Mouse (Mus musculus): ENCODE measurements around the gene Btnl10. TPM values are rescaled to one million over a fixed set of nuclear protein-coding genes. Genes with fewer than 3 reads are reported as not detected.

The Btnl10 gene
- polyA plus RNA-seq, 1 experiment from 2014 or later = not detected

DNA sequence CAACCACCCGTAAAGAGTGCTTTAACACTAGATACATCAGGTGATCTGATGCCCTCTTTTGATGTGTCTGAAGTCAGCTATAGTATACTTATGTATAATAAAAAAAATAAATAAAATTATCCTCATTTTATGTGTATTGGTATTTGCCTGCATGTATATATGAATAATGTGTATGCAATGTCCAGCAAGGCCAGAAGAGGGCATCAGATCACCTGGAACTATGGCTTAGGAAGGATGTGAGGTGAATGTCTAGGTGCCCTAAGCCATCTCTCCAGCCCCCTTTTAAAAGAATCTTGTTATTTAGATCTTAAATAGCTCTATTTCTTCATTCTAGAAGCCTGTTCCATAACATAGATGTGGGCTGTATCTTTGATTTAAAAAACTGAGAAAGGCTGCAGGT is 49.6 kb downstream of the Btnl10 start:
- Histone ChIP-seq H3K9ac (replicated peaks; ENCODE audit: low read depth, low read length) (no peak overlapping the region), H3K4me2 (replicated peaks; ENCODE audit: low read depth, low read length) (no peak overlapping the region), H3K36me3 (ENCODE audit: control insufficient read depth, insufficient read depth, low read length) (no peaks in the 10 kb centered on the region; the same call in 1 of the 2 replicates), H3K4me1 (ENCODE audit: control insufficient read depth, insufficient read depth, low read length) (no peaks in the 10 kb centered on the region), H3K4me3 (ENCODE audit: low read depth, low read length) (no peak overlapping the region), H3K27ac (ENCODE audit: low read length) (no peak overlapping the region), H3K9me3 (ENCODE audit: control insufficient read depth, low read depth, low read length) (no peaks in the 10 kb centered on the region), H3K27me3 (ENCODE audit: control insufficient read depth, insufficient read depth, low read length) (no peaks in the 10 kb centered on the region)
- ATAC-seq (ENCODE audit: insufficient number of reproducible peaks, insufficient read depth, low FRiP score, low read depth) = no peak
- WGBS = 100% methylated on average over 1 of the region's 1 CpGs

DNA sequence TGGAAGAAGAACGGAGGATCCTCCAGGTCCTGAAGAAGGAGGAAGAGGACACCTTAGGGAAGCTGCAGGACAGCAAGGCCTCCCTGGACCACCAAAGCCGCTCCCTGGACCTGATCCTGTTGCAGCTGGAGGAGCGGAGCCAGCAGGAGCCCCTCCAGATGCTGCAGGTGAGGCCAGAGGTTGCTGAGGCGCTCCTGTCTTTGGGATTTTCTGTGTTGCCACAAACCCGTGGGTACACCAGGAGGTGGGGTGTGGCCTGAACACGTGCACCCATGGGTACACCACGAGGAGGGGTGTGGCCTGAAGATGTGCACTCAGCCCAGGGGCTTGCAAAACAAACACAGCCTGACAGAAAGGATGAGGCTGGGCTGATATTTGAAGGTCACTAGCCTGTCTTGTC is 50.8 kb downstream of the Btnl10 start:
- no peak for ATAC-seq (ENCODE audit: insufficient number of reproducible peaks, insufficient read depth, low FRiP score, low read depth)
- H3K4me2 ChIP-seq (replicated peaks; ENCODE audit: low read depth, low read length) = no peak overlapping the region
- H3K4me3 ChIP-seq (ENCODE audit: low read depth, low read length) = no peak overlapping the region
- H3K4me1 ChIP-seq (ENCODE audit: control insufficient read depth, insufficient read depth, low read length) = no peaks in the 10 kb centered on the region
- H3K9ac ChIP-seq (replicated peaks; ENCODE audit: low read depth, low read length) = no peak overlapping the region
- 84% methylated on average over 7 of the region's 7 CpGs for WGBS
- no peak overlapping the region for H3K27ac ChIP-seq (ENCODE audit: low read length)
- H3K36me3 ChIP-seq (ENCODE audit: control insufficient read depth, insufficient read depth, low read length) = no peaks in the 10 kb centered on the region; the same call in 1 of the 2 replicates
- no peaks in the 10 kb centered on the region for H3K9me3 ChIP-seq (ENCODE audit: control insufficient read depth, low read depth, low read length)
- H3K27me3 ChIP-seq (ENCODE audit: control insufficient read depth, insufficient read depth, low read length) = no peaks in the 10 kb centered on the region

DNA sequence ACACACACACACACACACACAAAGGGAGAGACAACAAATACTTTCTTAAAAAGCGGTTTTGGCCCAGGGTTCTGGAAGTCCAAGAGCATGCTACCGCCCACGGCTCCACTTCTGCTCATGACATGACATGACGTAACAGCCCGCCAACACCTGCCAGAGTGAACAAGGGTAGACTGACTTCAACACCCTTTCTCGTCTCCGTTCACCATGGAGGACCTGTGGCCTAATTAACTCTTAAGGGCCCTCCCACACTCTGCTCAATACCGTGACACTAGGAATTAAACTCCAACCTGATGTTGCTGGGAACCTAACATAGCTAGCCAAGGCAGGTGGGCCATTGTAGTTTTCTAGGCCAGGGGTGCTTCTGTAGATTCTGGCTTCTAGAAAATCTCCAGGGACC is 51.3 kb downstream of the Btnl10 start:
- Histone ChIP-seq H3K36me3 (ENCODE audit: control insufficient read depth, insufficient read depth, low read length) (no peaks in the 10 kb centered on the region; the same call in 1 of the 2 replicates), H3K27me3 (ENCODE audit: control insufficient read depth, insufficient read depth, low read length) (no peaks in the 10 kb centered on the region), H3K9ac (replicated peaks; ENCODE audit: low read depth, low read length) (no peak overlapping the region), H3K9me3 (ENCODE audit: control insufficient read depth, low read depth, low read length) (no peaks in the 10 kb centered on the region), H3K4me1 (ENCODE audit: control insufficient read depth, insufficient read depth, low read length) (no peaks in the 10 kb centered on the region), H3K27ac (ENCODE audit: low read length) (no peak overlapping the region), H3K4me2 (replicated peaks; ENCODE audit: low read depth, low read length) (no peak overlapping the region), H3K4me3 (ENCODE audit: low read depth, low read length) (no peak overlapping the region)
- ATAC-seq (ENCODE audit: insufficient number of reproducible peaks, insufficient read depth, low FRiP score, low read depth) = no peak
- 77% methylated on average over 8 of the region's 8 CpGs for WGBS

DNA sequence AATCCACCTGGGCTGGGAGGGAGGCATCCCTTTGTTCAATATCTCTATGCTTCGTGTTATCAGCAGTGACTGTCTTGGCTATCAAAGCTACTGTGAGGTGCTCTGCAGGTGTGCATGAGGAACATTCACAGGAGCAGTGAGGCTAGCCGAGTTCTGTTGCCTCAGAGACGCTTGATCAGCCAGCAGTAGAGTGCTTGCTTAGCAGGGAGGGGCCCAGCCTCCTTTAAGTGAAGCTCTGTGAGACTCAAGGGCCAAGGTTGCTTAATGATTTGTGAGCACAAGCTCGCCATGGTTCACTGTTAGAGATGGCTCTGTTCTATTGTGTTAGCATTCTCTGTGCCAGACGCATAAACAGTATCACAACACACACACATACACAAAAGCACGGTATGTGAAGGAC is 52.0 kb downstream of the Btnl10 start:
- Histone ChIP-seq H3K36me3 (ENCODE audit: control insufficient read depth, insufficient read depth, low read length) (no peaks in the 10 kb centered on the region; the same call in 1 of the 2 replicates), H3K9ac (replicated peaks; ENCODE audit: low read depth, low read length) (no peak overlapping the region), H3K4me2 (replicated peaks; ENCODE audit: low read depth, low read length) (no peak overlapping the region), H3K4me1 (ENCODE audit: control insufficient read depth, insufficient read depth, low read length) (no peaks in the 10 kb centered on the region), H3K4me3 (ENCODE audit: low read depth, low read length) (no peak overlapping the region), H3K27me3 (ENCODE audit: control insufficient read depth, insufficient read depth, low read length) (no peaks in the 10 kb centered on the region), H3K27ac (ENCODE audit: low read length) (no peak overlapping the region), H3K9me3 (ENCODE audit: control insufficient read depth, low read depth, low read length) (no peaks in the 10 kb centered on the region)
- WGBS = 58% methylated on average over 6 of the region's 6 CpGs
- no peak for ATAC-seq (ENCODE audit: insufficient number of reproducible peaks, insufficient read depth, low FRiP score, low read depth)

DNA sequence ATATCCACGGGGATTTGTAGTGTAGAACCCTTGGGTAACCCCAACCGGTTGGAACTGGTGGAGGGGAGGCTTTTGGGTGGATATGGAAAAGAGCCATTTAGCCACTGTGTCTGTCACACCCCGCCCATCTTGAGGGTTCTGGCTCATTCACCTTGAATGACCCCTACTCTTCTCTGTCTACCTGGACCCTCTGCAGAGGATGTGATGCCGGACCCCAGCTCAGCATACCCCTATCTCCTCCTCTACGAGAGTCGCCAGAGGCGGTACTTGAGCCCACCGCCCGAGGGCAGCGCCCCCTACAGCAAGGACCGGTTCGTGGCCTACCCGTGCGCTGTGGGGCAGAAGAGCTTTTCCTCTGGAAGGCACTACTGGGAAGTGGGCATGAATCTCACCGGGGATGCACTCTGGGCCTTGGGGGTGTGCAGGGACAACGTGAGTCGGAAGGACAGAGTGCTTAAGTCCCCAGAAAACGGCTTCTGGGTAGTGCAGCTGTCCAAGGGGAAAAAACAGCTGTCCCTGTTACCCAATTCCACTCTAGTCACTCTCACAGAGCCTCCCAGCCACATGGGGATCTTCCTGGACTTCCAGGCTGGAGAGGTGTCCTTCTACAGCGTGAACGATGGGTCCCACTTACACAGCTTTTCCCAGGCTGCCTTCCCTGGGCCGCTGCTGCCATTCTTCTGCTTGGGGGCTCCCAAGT is 53.3 kb downstream of the Btnl10 start:
- 88% methylated on average over 21 of the region's 21 CpGs for WGBS
- Histone ChIP-seq H3K4me3 (ENCODE audit: low read depth, low read length) (no peak overlapping the region), H3K9me3 (ENCODE audit: control insufficient read depth, low read depth, low read length) (no peaks in the 10 kb centered on the region), H3K4me1 (ENCODE audit: control insufficient read depth, insufficient read depth, low read length) (no peaks in the 10 kb centered on the region), H3K4me2 (replicated peaks; ENCODE audit: low read depth, low read length) (no peak overlapping the region), H3K9ac (replicated peaks; ENCODE audit: low read depth, low read length) (no peak overlapping the region), H3K36me3 (ENCODE audit: control insufficient read depth, insufficient read depth, low read length) (no peaks in the 10 kb centered on the region; the same call in 1 of the 2 replicates), H3K27ac (ENCODE audit: low read length) (no peak overlapping the region), H3K27me3 (ENCODE audit: control insufficient read depth, insufficient read depth, low read length) (no peaks in the 10 kb centered on the region)
- ATAC-seq (ENCODE audit: insufficient number of reproducible peaks, insufficient read depth, low FRiP score, low read depth) = no peak

DNA sequence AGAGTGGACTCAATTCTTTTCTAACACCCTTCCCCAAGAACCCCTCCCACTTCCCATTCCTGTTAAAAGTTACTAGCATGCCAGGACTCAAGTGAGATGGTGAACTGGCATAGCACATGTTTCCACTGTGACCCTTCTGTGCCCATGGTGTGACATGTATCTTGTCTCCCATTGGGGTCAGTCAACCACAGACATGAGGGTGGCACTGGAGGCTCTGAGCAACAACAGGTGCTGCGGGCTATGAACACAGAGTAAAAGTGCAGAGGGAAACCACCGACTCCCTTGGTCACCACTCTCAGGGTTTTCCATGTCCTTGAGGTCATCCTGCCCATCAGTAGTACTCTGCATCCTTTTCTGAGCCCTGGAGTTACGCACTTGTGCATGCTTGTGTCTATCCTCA is 54.1 kb downstream of the Btnl10 start:
- no peak for ATAC-seq (ENCODE audit: insufficient number of reproducible peaks, insufficient read depth, low FRiP score, low read depth)
- H3K4me2 ChIP-seq (replicated peaks; ENCODE audit: low read depth, low read length) = no peak overlapping the region
- H3K4me1 ChIP-seq (ENCODE audit: control insufficient read depth, insufficient read depth, low read length) = no peaks in the 10 kb centered on the region
- no peak overlapping the region for H3K27ac ChIP-seq (ENCODE audit: low read length)
- no peak overlapping the region for H3K4me3 ChIP-seq (ENCODE audit: low read depth, low read length)
- WGBS = 96% methylated on average over 3 of the region's 3 CpGs
- no peak overlapping the region for H3K9ac ChIP-seq (replicated peaks; ENCODE audit: low read depth, low read length)
- no peaks in the 10 kb centered on the region for H3K9me3 ChIP-seq (ENCODE audit: control insufficient read depth, low read depth, low read length)
- no peaks in the 10 kb centered on the region for H3K27me3 ChIP-seq (ENCODE audit: control insufficient read depth, insufficient read depth, low read length)
- H3K36me3 ChIP-seq (ENCODE audit: control insufficient read depth, insufficient read depth, low read length) = no peaks in the 10 kb centered on the region; the same call in 1 of the 2 replicates

DNA sequence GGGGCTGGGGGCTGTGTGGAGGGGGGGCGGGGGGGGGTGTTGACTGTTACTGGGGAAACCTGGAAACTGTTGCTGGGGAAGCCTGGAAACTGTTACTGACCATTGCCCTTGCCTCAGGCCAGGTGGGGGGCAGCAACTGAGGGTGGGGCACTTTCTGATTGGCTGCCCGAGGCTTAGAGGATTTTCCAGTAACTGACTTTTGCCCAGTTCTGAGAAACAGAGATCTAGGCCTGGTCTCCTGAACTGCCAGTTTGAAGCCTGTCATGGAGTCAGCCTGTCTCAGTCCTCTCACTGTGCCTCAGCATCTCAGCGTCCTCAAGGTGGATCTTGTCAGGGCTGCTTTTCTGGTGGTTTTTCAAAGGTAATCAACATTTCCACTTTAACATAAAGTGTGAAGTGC is 56.7 kb downstream of the Btnl10 start:
- H3K36me3 ChIP-seq (ENCODE audit: control insufficient read depth, insufficient read depth, low read length) = no peaks in the 10 kb centered on the region; the same call in 1 of the 2 replicates
- no peak overlapping the region for H3K9ac ChIP-seq (replicated peaks; ENCODE audit: low read depth, low read length)
- no peaks in the 10 kb centered on the region for H3K27me3 ChIP-seq (ENCODE audit: control insufficient read depth, insufficient read depth, low read length)
- peaks cover 8% of the 10 kb centered on the region for H3K4me1 ChIP-seq (ENCODE audit: control insufficient read depth, insufficient read depth, low read length)
- no peak overlapping the region for H3K4me3 ChIP-seq (ENCODE audit: low read depth, low read length)
- no peak overlapping the region for H3K27ac ChIP-seq (ENCODE audit: low read length)
- H3K9me3 ChIP-seq (ENCODE audit: control insufficient read depth, low read depth, low read length) = no peaks in the 10 kb centered on the region
- H3K4me2 ChIP-seq (replicated peaks; ENCODE audit: low read depth, low read length) = no peak overlapping the region
- WGBS = 78% methylated on average over 3 of the region's 3 CpGs
- no peak for ATAC-seq (ENCODE audit: insufficient number of reproducible peaks, insufficient read depth, low FRiP score, low read depth)

Measured in stomach, embryonic 14.5 days (tissue).